Mouse (Mus musculus) kidney, adult 11 months (tissue): ENCODE results near the gene Coil.
"Not testable (repeated sequence)": the region's sequence is repeated elsewhere in the genome, so short reads cannot be mapped to it uniquely, and the experiment has no call there.

Experiments
- DNase-seq: peaks from one replicate; pipeline ENCODE4 v3.0.0; 2022

Coil gene

DNA sequence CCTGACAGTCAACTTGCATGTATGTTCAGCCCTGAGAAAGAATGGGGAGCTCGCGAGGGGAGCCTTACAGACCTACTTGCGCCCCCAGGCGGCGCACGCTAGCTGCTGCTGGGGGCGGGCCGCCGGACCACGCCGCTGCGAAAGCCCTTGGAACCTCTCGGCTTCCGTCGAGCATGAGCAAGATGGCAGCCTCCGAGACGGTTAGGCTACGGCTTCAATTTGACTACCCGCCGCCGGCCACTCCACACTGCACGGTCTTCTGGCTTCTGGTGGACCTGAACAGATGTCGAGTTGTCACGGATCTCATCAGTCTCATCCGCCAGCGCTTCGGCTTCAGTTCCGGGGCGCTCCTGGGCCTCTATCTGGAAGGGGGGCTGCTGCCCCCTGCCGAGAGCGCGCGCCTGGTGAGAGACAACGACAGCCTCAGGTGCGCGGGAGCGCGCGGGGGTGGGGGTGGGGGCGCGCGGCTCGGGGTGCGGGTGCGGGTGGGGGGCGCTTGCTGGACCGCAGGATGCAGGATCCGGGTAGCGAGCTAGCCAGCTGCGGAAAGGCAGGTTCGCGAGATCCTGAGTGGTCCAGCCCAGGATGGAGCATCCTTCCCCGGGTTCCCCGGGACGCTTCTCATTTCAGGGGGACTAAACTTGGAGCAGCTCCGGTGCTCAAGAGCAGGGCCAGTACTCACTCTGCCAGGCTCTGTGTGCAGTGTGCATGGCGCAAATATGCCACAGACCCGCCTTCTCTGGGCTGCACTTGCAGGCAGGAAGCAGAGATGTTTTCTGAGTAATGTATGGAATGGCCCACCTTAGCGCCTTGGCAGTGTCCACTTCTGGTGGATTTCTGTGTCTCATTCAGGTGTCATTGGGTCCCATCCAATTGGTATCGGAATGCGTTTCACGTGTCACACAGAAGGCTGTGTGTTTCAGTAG is 4.0 kb downstream of the Coil start:
- peak; percentile 91 for DNase-seq

DNA sequence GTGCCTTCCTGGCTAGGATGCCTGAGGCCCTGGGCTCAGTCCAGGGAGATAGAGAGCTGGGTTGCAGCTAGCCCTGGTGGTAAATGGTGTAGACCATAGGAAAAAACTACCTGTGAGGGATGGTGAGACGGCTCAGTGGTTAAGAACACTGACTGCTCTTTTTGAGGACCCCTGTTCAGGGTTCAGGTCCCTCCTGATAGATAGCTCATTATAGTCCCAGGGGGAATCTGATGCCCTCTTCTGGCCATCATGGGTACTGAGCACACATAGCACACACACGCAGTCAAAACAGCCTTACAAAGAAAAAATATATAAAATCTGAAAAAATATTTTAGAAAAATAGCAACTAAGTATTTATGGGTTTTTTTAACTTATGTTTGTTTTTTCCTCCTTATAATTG is 6.3 kb downstream of the Coil start:
- no peak for DNase-seq

- no peak for DNase-seq
These were observed 7.1 kb downstream of the Coil start for GRCm38 (mm10) chr11:88977188-88977587.

- DNase-seq: no peak
These were observed 11.3 kb downstream of the Coil start for GRCm38 (mm10) chr11:88981337-88981736.

GRCm38 (mm10) chr11:88986616-88987015 is 16.6 kb downstream of the Coil start:
- no peak for DNase-seq

GRCm38 (mm10) chr11:88988956-88989355 is 18.9 kb downstream of the Coil start:
- no peak for DNase-seq

- no peak for DNase-seq
These were observed 19.5 kb downstream of the Coil start for GRCm38 (mm10) chr11:88989530-88989929.

DNA sequence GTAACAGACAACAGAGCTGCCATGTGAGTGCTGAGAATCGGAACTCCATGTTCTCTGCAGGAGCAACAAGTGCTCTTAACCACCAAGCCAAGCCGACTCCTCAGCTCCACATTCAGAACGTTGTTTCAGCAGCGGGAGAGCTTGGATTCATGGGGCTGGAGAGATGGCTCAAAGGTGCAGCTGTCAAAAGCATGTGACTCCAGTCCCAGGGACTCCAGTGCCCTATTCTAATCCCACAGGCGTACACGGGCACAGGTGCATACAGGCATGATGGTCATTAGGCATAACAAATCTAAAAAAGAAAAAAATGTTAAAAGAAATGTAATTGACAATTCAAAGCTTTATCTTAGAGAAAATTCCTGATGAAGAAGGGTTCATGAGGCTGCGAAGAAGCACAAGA is 23.1 kb downstream of the Coil start:
- no peak for DNase-seq

- DNase-seq: peak; percentile 65
These were observed 23.6 kb downstream of the Coil start for GRCm38 (mm10) chr11:88993625-88994024.

GRCm38 (mm10) chr11:88994492-88994891 is 24.4 kb downstream of the Coil start:
- DNase-seq: no peak

GRCm38 (mm10) chr11:88995616-88996015 is 25.6 kb downstream of the Coil start:
- no peak for DNase-seq

- DNase-seq: no peak
These were observed 26.4 kb downstream of the Coil start for GRCm38 (mm10) chr11:88996427-88996826.

DNA sequence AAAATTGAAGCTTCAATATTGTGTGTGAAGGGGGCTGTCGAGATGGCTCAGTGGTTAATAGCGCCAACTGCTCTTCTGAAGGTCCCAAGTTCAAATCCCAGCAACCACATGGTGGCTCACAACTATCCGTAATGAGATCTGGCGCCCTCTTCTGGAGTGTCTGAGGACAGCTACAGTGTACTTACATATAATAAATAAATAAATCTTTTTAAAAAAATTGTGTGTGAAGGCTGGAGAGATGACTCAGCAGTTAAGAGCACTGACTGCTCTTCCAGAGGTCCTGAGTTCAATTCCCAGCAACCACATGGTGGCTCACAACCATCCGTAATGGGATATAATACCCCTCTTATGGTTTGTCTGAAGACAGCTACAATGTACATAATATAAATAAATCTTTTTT is 27.3 kb downstream of the Coil start:
- DNase-seq: not testable (repeated sequence)

DNA sequence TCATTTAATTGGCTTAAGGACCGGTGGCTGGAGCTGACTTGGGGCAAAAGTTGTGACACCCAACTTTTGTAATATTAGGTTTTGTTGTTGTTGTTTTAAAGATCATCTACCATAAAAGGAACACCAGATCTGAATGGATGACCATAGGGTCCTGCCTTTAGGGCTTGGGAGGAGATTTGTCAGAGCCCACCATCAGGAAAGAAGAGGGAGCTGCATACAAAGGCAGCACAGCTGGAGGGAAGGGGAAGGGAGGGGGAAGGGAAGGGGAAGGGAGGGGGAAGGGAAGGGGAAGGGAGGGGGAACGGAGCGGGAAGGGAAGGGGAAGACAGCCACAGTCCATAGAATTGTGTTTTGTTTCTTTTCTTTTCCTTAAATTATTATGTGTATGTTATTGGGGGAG is 28.4 kb downstream of the Coil start:
- DNase-seq: no peak

GRCm38 (mm10) chr11:88998974-88999722 is 29.1 kb downstream of the Coil start, which contains the start of gene Trim25:
TSS of gene Trim25 (plus strand) at chr11:88999376.
- DNase-seq: peak; percentile 94

DNA sequence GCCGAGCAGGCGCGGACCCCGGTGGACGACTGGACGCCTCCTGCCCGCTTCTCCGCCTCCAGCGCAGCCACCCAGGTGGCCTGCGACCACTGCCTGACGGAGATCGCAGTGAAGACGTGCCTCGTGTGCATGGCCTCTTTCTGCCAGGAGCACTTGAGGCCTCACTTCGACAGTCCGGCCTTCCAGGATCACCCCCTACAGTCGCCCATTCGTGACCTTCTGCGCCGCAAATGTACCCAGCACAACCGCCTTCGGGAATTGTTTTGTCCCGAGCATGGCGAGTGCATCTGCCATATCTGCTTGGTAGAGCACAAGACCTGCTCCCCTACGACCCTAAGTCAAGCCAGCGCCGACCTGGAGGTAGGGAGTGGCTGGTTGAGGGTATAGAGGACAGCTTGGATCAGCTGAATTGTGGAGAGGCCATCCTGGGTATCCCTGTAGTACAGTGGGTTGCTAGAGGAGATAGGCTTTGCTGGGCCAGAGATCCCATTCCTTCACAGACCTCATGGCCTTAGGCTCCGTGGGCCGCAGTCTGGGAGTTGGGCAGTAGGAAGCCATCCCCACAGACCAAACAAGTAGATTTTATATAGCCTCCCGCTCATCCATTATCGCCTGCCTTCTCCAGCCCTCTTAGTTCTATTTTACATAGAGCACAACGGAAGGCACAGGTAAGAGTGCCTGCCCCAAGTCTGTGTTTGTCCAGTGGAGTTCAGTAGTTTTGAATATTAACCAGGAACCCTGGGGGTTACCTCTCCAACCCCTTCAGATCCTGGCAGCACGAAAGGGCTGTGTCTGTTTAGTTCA is 29.9 kb downstream of the Coil start:
- peak; percentile 43 for DNase-seq

DNA sequence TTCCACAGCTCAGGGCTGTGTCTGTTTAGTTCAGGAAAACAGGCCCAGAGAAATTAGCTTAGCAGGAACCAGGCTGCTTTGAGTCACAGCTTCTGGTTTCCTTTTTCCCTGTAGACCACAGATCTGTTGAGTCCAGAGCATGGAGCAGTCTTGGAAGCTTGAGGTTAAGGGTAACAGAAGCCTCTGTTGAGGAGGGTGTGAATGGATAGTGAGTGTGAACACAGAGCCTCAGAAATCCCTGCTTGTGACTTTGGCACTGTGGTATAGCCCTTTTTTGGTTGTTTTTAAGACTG is 30.4 kb downstream of the Coil start:
- DNase-seq: no peak

DNA sequence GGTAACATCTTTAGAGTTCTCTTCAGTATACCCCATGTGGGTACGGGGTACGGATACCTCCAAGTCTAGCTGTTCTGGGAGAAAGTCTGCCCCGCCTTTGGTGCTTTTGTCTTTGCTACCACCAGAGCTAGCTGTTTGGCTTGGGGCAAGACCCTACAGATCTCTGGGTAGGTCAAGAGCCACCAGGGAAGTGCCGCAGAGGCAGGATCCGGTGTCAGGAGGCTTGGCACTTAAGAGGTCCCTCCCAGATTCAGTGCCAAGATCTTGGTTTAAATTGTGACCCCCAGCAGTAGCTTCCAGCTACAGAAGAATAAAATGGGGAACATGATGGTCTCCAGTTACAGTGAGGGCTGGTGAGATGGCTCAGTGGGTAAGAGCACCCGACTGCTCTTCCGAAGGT is 31.5 kb downstream of the Coil start:
- DNase-seq: no peak

GRCm38 (mm10) chr11:89002068-89002467 is 32.0 kb downstream of the Coil start:
- no peak for DNase-seq

DNA sequence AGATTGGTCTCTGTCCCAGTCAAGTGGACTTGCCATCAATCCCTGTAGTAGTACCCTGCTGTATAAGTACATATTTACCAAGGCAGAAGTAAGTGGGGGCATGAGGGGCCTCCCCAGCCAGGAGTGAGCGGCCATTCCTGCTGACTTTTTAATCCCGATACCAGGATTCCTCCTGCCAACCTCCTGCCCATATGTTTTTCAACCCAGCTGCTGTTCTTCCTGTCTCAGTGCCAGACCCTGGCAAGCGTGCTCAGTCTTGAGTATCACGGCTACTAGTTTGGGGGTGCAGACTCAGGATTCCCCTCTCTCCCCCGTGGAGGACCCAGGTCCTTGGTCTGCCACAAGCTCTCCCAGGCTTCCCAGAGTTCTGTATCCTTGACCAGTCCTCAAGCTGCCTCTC is 32.6 kb downstream of the Coil start:
- no peak for DNase-seq

- DNase-seq: peak; percentile 54
These were observed 33.0 kb downstream of the Coil start for GRCm38 (mm10) chr11:89003078-89003477.

DNA sequence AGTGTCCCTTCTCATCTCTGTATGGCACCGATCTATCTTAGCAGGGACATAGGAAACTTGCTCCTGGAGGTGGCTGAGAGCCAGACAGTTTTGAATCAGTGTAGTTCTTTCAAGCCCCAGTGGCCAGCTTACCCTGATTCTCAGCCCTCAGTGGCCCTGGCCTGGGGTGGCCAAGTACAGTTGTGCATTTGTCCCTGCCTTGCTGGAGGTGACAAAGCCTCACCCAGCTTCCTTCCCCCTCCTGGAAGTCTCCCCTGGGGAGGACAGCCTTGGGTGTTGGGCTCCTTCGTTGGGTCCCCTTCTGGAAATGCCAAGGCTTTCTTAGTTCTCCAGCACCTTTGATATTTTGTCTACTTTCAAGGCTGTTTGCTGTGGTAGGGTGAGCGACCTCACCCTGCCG is 33.7 kb downstream of the Coil start:
- no peak for DNase-seq

DNA sequence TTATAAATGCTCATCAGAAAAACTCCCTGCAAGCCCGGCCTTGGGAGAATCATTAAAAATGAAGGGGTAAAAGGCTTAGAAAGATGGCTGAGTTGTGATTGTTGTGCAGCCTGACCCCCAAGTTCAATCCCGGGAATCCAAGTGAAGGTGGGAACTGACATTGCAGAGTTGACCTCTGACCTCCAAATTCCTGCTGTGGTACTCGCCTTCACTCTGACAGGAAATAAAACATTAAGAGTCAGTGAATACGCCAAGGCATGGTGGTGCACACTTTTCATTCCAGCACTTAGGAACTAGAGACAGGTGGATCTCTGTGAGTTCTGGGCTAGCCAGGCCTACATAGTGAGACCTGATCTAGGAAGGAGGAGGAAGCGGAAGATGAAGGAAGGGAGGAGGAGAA is 35.4 kb downstream of the Coil start:
- no peak for DNase-seq
